Mouse (Mus musculus): ENCODE results near the gene Hmgb4.

- no peak for TF ChIP-seq EP300 (IDR thresholded peaks at IDR 0.05; ENCODE audit: low read depth)
- TF ChIP-seq CTCF (IDR thresholded peaks at IDR 0.05; ENCODE audit: low read depth), result no peak
Observed at GRCm38 (mm10) chr4:128233458-128233857, 27.3 kb downstream of the Hmgb4 start.

All from liver, embryonic 14.5 days (tissue).